Mouse (Mus musculus): ENCODE data around the gene Sap18.
"Not testable (repeated sequence)": the region's sequence is repeated elsewhere in the genome, so short reads cannot be mapped to it uniquely, and the experiment has no call there.

Gene Sap18

DNA sequence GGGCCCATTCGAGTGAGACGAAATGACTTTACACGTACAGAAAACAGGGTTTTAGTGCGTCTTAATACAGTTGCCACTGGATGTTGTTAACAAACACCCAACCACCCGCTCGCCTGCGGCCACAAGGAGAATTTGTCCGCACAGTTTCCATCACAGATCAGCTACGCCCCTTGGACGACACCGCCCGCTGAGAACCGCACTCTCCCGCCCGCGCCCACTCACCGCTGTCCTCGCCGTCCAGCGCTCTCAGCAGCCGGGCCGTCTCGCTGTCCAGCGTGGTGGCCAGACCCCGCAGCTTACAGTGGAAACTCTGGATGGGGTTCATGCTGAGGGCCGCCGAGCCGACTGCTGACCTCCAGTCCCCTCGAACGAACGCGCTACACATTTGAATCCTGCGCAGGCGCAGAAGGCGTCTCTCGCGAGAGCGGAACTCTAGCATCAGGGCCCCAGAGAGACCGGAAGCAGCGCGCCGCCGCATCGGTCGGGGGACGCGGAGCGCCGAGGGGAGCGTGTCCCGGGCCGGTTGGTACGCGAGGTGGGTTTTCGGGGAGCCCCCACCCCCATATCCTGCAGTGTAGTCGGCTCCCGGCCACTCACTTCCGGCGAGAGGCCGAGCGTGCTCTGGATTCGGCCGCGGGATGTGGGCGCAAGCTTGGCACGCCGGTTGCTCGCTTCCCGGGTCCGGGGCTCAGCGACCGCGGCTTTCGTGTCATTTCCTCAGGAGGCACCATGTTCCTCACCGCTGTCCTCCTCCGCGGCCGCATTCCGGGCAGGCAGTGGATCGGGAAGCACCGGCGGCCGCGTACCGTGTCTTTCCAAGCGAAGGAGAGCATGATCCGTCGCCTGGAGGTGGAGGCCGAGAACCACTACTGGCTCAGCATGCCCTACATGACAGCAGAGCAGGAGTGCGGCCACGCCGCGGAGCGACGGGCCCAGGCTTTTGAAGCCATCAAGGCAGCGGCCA, 28.1 kb downstream of the Sap18 start, which contains the start of the genes Ska3 and Mrpl57:
Gene Ska3, minus strand, starts transcription at position 398 of the 964 bp plus-strand sequence.
Gene Mrpl57, plus strand, starts transcription at position 447 of the 964 bp plus-strand sequence.
- peak; percentile 92 for DNase-seq (ENCODE audit: extremely low read depth, insufficient read length, low spot score)

DNA sequence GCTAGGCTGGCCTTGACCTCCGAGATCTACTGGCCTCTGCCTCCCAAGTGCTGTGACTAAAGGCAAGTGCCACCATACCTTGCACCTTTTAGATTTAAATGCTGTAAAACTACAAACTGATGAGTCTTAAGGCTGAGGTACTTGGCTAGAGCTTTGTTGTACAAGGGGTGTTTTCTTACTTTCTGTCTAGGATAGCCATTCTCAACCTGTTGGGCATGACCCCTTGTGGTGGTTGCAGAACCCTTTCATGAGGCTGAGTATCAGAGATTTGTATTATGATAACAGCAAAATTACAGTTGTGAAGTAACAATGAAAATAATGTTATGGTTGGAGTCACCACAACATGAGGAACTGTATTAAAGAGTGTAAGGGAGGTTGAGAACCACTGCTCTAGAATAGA, 29.3 kb downstream of the Sap18 start:
- no peak for DNase-seq (ENCODE audit: extremely low read depth, insufficient read length, low spot score)

DNA sequence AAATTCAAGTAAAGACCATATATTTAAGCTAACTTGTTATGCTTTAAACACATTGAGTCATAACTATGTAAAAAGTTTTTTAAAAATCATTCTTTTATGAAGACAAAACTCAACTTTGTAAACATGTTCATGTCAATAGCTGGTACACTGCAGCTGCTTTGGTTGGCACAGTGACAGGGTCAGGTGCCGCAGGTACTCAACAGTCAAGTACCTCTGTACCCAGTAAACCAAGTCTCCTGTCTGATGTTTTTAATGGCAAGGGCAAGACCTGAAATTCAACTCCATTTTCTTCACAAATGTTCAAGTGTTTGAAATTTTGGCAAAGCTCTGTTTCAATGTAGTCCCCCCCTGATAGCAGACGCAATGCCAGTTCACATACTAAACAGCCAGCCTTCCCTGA, 35.5 kb downstream of the Sap18 start:
- no peak for DNase-seq (ENCODE audit: extremely low read depth, insufficient read length, low spot score)

DNA sequence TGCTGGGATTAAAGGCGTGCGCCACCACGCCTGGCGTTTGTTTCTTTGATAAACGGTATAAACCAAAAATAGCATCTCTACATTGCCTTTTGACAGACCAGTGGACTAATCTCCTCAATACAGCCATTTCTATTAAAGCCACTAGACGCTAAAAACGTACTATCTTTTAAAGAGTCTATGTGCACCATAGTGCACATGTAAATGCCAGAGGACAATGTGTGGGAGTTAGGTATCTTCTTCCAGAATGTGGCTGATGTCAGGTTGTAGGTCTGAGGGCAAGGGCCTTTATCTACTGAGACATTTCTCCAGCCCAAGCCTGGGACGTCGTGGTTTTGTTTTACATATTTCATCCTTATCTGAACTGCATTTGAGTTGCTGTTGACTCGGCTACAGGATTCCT, 37.2 kb downstream of the Sap18 start:
- no peak for DNase-seq (ENCODE audit: extremely low read depth, insufficient read length, low spot score)

DNA sequence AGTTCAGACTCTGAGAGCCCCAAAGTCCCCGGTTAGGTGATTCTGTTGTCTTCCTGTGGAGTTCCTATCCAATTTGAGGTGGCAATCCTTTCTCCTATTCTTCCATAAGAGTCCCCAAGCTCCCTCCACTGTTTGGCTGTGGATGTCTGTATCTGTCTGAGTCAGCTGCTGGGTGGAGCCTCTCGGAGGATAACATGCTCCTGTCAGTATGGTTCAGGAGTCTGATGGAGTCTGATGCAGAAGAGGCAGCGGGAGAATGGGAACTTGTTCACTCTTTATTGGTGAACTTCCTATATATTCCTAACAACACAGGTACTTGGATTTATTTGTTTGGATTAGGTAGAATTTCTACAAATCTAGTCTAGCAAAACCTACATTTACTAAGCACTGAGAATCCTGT, 46.6 kb downstream of the Sap18 start:
- DNase-seq (ENCODE audit: extremely low read depth, insufficient read length, low spot score) = no peak

DNA sequence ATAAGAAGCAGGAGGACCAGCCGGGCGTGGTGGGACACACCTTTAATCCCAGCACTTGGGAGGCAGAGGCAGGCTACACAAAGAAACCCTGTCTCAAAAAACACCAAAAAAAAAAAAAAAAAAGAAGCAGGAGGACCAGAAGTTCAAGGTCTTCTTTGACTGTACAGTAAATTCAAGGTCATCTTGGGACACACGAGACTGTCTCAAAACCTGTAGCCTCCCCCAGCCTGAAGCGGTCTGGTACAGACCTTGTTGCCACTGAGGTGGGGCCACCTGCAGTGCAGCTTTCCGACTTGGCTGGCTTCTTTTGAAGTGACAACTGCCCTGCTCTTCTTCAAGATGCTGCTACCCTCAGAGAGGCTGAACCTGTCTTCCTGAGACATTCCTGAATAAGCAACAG, 50.1 kb downstream of the Sap18 start:
- DNase-seq (ENCODE audit: extremely low read depth, insufficient read length, low spot score) = not testable (repeated sequence)

DNA sequence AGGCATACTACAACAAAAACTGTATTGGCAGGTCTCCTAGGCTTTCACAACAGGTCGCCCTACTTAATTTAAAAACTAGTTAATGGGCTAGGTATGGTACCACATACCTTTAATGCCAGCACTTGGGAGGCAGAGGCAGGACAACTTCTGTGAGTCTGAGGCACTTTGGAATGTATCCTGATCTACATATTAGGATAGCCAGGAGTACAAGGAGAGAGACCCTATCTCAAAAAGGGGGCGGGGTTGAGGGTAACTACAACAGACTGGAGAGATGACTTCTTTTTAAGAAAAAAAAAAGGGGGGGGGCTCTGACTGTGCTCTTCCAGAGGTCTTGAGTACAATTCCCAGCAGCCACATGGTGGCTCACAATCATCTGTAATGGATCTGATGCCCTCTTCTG, 50.7 kb downstream of the Sap18 start:
- DNase-seq (ENCODE audit: extremely low read depth, insufficient read length, low spot score) = no peak

DNA sequence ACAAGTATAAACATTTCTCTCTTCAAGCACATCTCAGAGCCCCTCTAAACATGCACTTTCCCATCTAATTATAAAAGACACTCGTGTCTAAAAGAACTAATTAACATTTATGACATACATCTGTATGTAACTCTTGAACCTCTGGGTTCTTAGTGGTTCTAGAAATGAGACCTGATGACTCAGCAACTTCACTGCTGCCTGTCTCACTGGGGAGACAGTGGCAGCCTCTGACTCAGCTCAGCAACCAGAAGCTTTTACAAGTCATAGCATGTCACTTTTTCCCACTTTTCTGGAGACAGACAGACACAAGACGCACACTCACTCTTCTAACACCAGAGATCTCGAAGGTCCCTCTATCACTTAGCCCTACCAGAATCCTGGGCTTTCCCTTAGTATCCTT, 52.4 kb downstream of the Sap18 start:
- DNase-seq (ENCODE audit: extremely low read depth, insufficient read length, low spot score) = peak; percentile 25

DNA sequence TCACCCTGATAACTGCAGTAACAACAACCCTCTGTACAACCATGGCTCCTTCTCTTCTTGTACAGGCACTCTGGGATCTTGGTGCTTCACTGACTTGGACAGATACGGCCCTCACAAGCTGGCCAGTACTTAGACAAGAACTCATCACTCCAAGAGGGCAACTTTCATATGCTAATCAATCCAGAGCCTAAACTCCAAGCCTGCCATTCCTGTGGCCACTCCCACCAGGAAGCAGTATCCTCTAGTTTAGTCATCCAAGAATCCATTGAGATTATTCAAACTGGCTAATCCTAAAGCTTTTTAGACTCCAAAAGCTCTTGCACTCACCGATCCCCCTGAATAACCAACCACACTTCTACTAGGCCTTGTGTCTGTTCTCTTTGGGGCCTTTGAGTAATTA, 55.0 kb downstream of the Sap18 start:
- DNase-seq (ENCODE audit: extremely low read depth, insufficient read length, low spot score) = no peak

DNA sequence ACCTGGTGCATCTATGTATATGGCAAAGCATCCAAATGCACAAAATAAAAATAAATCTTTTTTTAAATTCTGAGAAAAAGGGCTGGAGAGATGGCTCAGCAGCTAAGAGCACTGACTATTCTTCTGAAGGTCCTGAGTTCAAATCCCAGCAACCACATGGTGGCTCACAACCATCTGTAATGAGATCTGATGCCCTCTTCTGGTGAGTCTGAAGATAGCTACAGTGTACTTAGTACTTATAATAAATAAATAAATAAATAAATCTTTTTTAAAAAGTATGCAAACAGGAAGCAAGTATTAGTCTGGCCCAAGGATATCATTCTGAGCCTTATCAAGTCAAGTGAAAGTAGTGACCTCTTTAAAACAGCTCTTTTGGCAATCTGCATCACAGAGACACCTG, 58.1 kb downstream of the Sap18 start:
- DNase-seq (ENCODE audit: extremely low read depth, insufficient read length, low spot score) = not testable (repeated sequence)

Measured in 3134 (cell line).